Mouse (Mus musculus) forebrain, embryonic 11.5 days (tissue): Measurements from ENCODE around the gene Napepld. TPM values are rescaled to one million over a fixed set of nuclear protein-coding genes. Genes with fewer than 3 reads are reported as not detected.
A peak's percentile ranks its signal among the peaks of the same experiment; 100 is the strongest.
"Not testable (repeated sequence)": the region's sequence is repeated elsewhere in the genome, so short reads cannot be mapped to it uniquely, and the experiment has no call there.

Experiments
- ATAC-seq: fragments of 200-750 bp; cut with Nextera tagmentation; replicated peaks from 2 replicates; pipeline ENCODE4 v1.8.0; 2017; ENCODE audit warnings: moderate TSS enrichment; ENCODE audit not compliant: low FRiP score
- DNase-seq: peaks from one replicate; pipeline ENCODE4 v3.0.0-alpha.2; 2017; ENCODE audit warnings: low spot score
- H3K27ac ChIP-seq: fragments of 300-500 bp; sonication (generic); 2 replicates; pipeline ENCODE4 v1.5.1; 2014; ENCODE audit warnings: low read depth, low read length
- H3K27me3 ChIP-seq: fragments of 300-500 bp; sonication (generic); 2 replicates; pipeline ENCODE4 v1.6.1; 2014; ENCODE audit warnings: mild to moderate bottlenecking, low read length, mixed read lengths; ENCODE audit not compliant: control insufficient read depth, insufficient read depth
- H3K36me3 ChIP-seq: fragments of 300-500 bp; sonication (generic); 2 replicates; pipeline ENCODE4 v1.6.1; 2014; ENCODE audit warnings: mild to moderate bottlenecking, low read length, moderate library complexity, mixed read lengths; ENCODE audit not compliant: control insufficient read depth, insufficient read depth
- H3K4me1 ChIP-seq: fragments of 300-500 bp; sonication (generic); replicated peaks from 2 replicates; pipeline ENCODE4 v1.6.1; 2014; ENCODE audit warnings: low read length, mixed read lengths; ENCODE audit not compliant: control insufficient read depth, insufficient read depth
- H3K4me2 ChIP-seq: fragments of 300-500 bp; sonication (generic); 2 replicates; pipeline ENCODE4 v1.6.1; 2014; ENCODE audit warnings: low read depth, mild to moderate bottlenecking, low read length, moderate library complexity, mixed read lengths; ENCODE audit not compliant: severe bottlenecking
- H3K4me3 ChIP-seq: fragments of 300-500 bp; sonication (generic); 2 replicates; pipeline ENCODE4 v1.5.1; 2014; ENCODE audit warnings: low read depth, low read length
- H3K9ac ChIP-seq: fragments of 300-500 bp; sonication (generic); 2 replicates; pipeline ENCODE4 v1.6.1; 2014; ENCODE audit warnings: low read length
- H3K9me3 ChIP-seq: fragments of 300-500 bp; sonication (generic); 2 replicates; pipeline ENCODE4 v1.6.1; 2016; ENCODE audit warnings: low read length, mixed read lengths; ENCODE audit not compliant: control insufficient read depth
- WGBS: fragments of 180-500 bp; shearing (Covaris S2); extraction: QIAGEN DNeasy Blood & Tissue Kit; methylation state at CpG from one replicate; pipeline ENCODE4 v1.1.7; 2014; 5-methylcytosine and 5-hydroxymethylcytosine counted together
- polyA plus RNA-seq: library from polyadenylated mRNA; unstranded; fragments of >200 nt; fragmentation: Nextera tagmentation; extraction: Ambion mirVana; gene quantifications from 2 replicates; pipeline ENCODE4 v1.2.1, GENCODE M21; 2014

Gene Napepld
- polyA plus RNA-seq, 1 experiment from 2014 or later = 20.3 TPM

GRCm38 (mm10) chr5:21718546-21718945 lies 17.4 kb upstream of the Napepld start:
- no peak overlapping the region for H3K4me2 ChIP-seq
- no peak overlapping the region for H3K9ac ChIP-seq
- H3K36me3 ChIP-seq = no peaks in the 10 kb centered on the region
- H3K27me3 ChIP-seq = no peaks in the 10 kb centered on the region
- H3K27ac ChIP-seq = no peak overlapping the region
- H3K4me1 ChIP-seq = no peaks in the 10 kb centered on the region
- H3K4me3 ChIP-seq = no peak overlapping the region
- ATAC-seq = no peak
- WGBS = 87% methylated on average over 5 of the region's 5 CpGs
- H3K9me3 ChIP-seq = no peaks in the 10 kb centered on the region
- DNase-seq = no peak

- no peak overlapping the region for H3K9ac ChIP-seq
- DNase-seq (no peak), ATAC-seq (no peak)
- no peaks in the 10 kb centered on the region for H3K4me1 ChIP-seq
- no peaks in the 10 kb centered on the region for H3K36me3 ChIP-seq
- no peaks in the 10 kb centered on the region for H3K9me3 ChIP-seq
- H3K4me2 ChIP-seq = no peak overlapping the region
- 83% methylated on average over 10 of the region's 10 CpGs for WGBS
- no peaks in the 10 kb centered on the region for H3K27me3 ChIP-seq
- no peak overlapping the region for H3K27ac ChIP-seq
- no peak overlapping the region for H3K4me3 ChIP-seq
Observed at GRCm38 (mm10) chr5:21717165-21717715, 16.0 kb upstream of the Napepld start.

DNA sequence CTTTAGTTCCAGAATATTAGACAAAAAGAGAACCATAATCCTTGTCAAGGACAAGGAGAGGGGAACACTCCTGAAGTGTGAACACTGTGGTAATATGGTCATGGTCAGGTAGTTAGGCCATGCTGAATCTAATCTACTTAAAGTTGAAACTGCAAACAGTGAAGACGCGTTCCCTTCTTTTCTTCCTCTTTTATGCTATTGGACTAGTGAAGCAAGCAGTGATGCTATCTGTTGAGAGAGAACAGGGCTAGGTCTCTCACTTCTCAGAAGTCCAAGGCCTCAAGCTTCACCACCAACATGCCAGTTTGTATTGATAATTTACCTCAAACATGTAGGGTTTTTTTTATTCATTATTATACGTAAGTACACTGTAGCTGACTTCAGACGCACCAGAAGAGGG lies 13.3 kb upstream of the Napepld start:
- ATAC-seq = no peak
- no peak overlapping the region for H3K4me2 ChIP-seq
- H3K4me3 ChIP-seq = no peak overlapping the region
- WGBS = 90% methylated on average over 4 of the region's 4 CpGs
- no peaks in the 10 kb centered on the region for H3K36me3 ChIP-seq
- H3K9ac ChIP-seq = no peak overlapping the region
- no peaks in the 10 kb centered on the region for H3K9me3 ChIP-seq
- no peak for DNase-seq
- H3K4me1 ChIP-seq = no peaks in the 10 kb centered on the region
- H3K27ac ChIP-seq = no peak overlapping the region
- H3K27me3 ChIP-seq = no peaks in the 10 kb centered on the region

DNA sequence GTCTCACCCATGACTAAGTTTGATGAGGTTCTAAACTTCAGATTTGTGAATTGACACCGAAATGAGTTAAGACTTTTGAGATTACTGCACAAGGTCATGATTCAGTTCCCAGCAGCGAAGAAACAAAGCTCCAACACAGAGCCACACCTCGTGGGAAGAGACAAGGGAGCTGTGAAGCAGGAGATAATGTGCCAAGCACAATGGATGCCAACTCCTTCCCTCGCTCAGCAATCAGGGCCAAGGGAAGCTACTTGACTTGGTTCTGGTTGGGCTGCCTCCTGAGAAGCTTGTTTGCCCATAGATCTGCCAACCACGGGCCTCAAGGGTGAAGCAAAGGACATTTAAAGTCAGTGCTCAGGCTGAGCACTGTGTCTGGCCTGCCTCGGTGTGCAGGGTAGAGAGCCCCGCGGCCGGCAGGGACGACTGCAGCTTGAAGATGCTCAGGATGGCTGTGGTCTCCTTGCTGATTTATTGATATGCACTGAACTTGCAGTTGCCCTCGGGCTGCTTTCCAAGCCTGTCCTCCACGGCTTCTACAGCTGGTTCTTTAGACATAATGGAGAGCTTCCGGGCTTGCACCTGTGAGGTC lies 11.0 kb upstream of the Napepld start:
- no peaks in the 10 kb centered on the region for H3K36me3 ChIP-seq
- H3K4me1 ChIP-seq = no peaks in the 10 kb centered on the region
- H3K9ac ChIP-seq = no peak overlapping the region
- H3K9me3 ChIP-seq = no peaks in the 10 kb centered on the region
- H3K27ac ChIP-seq = no peak overlapping the region
- H3K27me3 ChIP-seq = no peaks in the 10 kb centered on the region
- DNase-seq = no peak
- ATAC-seq = no peak
- no peak overlapping the region for H3K4me2 ChIP-seq
- no peak overlapping the region for H3K4me3 ChIP-seq
- WGBS = 81% methylated on average over 13 of the region's 13 CpGs

GRCm38 (mm10) chr5:21708011-21708410 lies 6.8 kb upstream of the Napepld start:
- H3K36me3 ChIP-seq, H3K27me3 ChIP-seq, H3K4me1 ChIP-seq, H3K4me2 ChIP-seq, DNase-seq, ATAC-seq, H3K9ac ChIP-seq, H3K27ac ChIP-seq, H3K4me3 ChIP-seq, H3K9me3 ChIP-seq: not testable (repeated sequence)
- 87% methylated on average over 8 of the region's 8 CpGs for WGBS

GRCm38 (mm10) chr5:21706546-21706945 lies 5.3 kb upstream of the Napepld start:
- 93% methylated on average over 4 of the region's 4 CpGs for WGBS

GRCm38 (mm10) chr5:21703708-21704107 lies 2.5 kb upstream of the Napepld start:
- ATAC-seq = no peak
- Histone ChIP-seq H3K36me3 (no peaks in the 10 kb centered on the region), H3K27ac (no peak overlapping the region), H3K4me3 (no peak overlapping the region), H3K9me3 (no peaks in the 10 kb centered on the region), H3K27me3 (no peaks in the 10 kb centered on the region), H3K9ac (no peak overlapping the region), H3K4me2 (no peak overlapping the region), H3K4me1 (no peaks in the 10 kb centered on the region)
- 89% methylated on average over 3 of the region's 3 CpGs for WGBS
- DNase-seq = no peak

More at GRCm38 (mm10) chr5:21706546-21706945, 5.3 kb upstream of the Napepld start:
- no peak overlapping the region for H3K4me2 ChIP-seq
- no peak overlapping the region for H3K9ac ChIP-seq
- no peaks in the 10 kb centered on the region for H3K36me3 ChIP-seq
- DNase-seq (no peak), ATAC-seq (no peak)
- H3K4me3 ChIP-seq = no peak overlapping the region
- H3K27ac ChIP-seq = no peak overlapping the region
- H3K27me3 ChIP-seq = no peaks in the 10 kb centered on the region
- H3K4me1 ChIP-seq = no peaks in the 10 kb centered on the region
- H3K9me3 ChIP-seq = no peaks in the 10 kb centered on the region

DNA sequence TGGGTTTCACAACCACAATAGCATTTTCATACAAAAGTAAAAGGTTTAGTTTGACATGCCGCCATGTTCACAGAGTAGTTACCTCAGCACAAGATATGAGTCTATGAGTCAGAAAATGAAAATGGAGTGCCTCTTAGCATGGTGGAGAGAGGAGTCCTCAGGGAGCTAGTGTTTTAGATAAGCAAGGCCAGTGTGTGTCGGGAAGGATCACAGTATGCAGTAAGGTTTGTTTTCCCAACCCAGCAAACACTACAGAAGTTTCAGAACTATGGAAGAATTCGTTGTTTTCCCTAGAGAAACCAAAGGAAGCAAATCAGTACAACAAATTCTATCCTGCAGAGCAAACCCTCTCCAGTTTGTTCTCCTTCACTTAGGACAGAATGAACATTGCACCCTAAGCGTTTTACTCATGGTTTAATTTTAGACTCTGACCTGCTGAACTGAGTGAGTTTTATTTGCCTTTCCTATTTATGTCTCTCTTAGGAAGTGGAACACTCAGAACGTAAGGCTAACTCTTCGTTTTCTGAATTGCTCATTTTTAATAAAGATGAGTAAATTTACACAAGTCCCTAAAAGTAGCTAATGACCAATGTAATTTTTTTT lies 1.8 kb upstream of the Napepld start:
- 86% methylated on average over 6 of the region's 6 CpGs for WGBS

GRCm38 (mm10) chr5:21702009-21702364 lies 791 bp upstream of the Napepld start:
- H3K27me3 ChIP-seq = no peaks in the 10 kb centered on the region
- peak overlapping the region; percentile 92; the same call in 1 of the 2 replicates for H3K27ac ChIP-seq
- H3K9me3 ChIP-seq = no peaks in the 10 kb centered on the region
- H3K4me3 ChIP-seq = peak overlapping the region; percentile 63
- ATAC-seq = no peak; the same call in 1 of the 2 replicates
- WGBS = 59% methylated on average over 2 of the region's 2 CpGs
- no peaks in the 10 kb centered on the region for H3K4me1 ChIP-seq
- no peak for DNase-seq
- H3K36me3 ChIP-seq = no peaks in the 10 kb centered on the region
- peak overlapping the region; percentile 89 for H3K9ac ChIP-seq
- peak overlapping the region; percentile 68 for H3K4me2 ChIP-seq

More for the DNA sequence above, 1.8 kb upstream of the Napepld start:
- no peak overlapping the region for H3K4me3 ChIP-seq
- no peak overlapping the region for H3K9ac ChIP-seq
- H3K27me3 ChIP-seq = no peaks in the 10 kb centered on the region
- H3K9me3 ChIP-seq = no peaks in the 10 kb centered on the region
- H3K4me2 ChIP-seq = no peak overlapping the region
- no peak overlapping the region for H3K27ac ChIP-seq
- ATAC-seq (no peak), DNase-seq (no peak)
- H3K36me3 ChIP-seq = no peaks in the 10 kb centered on the region
- no peaks in the 10 kb centered on the region for H3K4me1 ChIP-seq
